Mouse (Mus musculus): ENCODE measurements around the gene Epb41l2.

Epb41l2 gene

DNA sequence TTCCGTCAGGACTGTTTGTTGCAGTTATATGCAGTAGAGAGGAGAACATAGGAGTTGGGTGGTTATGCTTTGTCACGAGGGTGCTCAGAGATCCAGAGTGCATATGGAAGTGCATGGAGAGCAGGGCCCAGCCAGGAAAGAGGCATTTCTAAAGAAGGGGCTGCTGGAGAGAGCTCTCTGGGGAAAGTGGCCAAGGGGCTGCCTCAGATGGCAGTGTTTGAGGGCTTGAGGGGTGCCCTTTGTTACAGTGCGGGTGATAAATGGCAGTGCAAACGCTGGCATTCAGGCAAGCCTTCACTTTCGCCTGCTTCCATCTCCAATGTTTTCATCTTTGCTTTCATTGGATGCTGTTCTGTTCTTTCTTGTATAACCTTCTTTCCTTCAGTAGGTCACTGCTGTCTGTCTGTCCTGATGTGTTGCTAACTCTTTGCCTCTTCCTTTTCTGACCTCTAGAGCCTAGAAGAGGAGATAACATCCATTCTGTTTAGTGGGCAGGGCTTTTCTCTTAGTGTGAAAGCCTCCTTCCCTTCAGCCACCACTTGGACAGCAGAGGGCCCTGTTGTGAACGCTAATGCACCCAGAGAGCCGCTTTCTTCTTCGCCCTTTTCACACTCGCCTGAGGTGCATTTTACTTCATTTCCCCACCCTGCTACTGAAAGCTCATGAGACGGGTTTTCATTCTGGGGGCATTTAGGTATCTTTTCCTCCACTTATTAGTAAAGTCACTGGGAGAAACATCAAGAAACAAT, 139.9 kb downstream of the Epb41l2 start:
- no peak for DNase-seq (ENCODE audit: low spot score in 2 of 2)

DNA sequence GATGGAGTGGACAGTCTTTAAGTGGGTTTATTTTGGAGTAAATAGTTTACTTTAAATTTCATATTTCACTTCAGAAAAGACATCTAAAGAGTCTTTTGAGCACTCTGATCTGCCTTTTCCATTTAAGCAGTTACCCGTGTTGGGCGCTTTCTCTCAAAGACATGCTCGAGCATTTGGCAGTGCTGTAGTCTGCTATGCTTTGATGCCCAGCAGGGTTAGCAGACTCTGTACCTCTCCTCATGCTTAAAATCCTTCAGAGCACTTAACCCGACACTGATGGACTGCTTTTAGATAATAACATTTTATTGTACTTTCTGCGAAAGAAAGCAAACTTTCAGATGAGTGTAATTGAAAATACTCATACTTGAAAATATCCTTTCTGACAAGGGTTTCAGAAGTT, 143.7 kb downstream of the Epb41l2 start:
- no peak for DNase-seq (ENCODE audit: low spot score in 2 of 2)

GRCm38 (mm10) chr10:25513821-25514220, 154.2 kb downstream of the Epb41l2 start:
- DNase-seq (ENCODE audit: low spot score in 2 of 2) = no peak

- no peak for DNase-seq (ENCODE audit: low spot score in 2 of 2)
Observed at GRCm38 (mm10) chr10:25519954-25520353, 160.4 kb downstream of the Epb41l2 start.

- no peak for DNase-seq (ENCODE audit: low spot score in 2 of 2)
Observed at GRCm38 (mm10) chr10:25520428-25520827, 160.8 kb downstream of the Epb41l2 start.

- no peak for DNase-seq (ENCODE audit: low spot score in 2 of 2)
Observed at GRCm38 (mm10) chr10:25523727-25524126, 164.1 kb downstream of the Epb41l2 start.

DNA sequence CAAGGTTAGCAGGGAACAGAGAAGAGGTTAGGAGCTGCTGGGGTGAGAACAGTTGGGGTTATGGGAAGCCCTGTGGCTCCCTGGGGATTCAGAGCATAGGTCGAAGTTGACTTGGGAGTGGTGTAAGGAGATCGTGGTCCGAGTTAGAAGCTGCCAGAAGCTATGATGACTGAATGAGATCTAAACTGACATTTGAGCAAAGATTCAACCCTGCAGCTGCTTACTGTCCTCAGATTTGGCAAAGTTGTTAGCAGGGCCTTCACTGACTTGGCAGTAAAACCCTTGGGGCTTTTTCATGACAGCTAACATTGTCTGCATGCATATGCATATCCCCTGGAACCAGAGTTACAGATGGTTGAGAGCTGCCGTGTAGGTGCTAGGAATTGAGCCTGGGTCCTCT, 166.6 kb downstream of the Epb41l2 start:
- no peak for DNase-seq (ENCODE audit: low spot score in 2 of 2)

- DNase-seq (ENCODE audit: low spot score in 2 of 2) = no peak
Observed at GRCm38 (mm10) chr10:25526622-25527021, 167.0 kb downstream of the Epb41l2 start.

DNA sequence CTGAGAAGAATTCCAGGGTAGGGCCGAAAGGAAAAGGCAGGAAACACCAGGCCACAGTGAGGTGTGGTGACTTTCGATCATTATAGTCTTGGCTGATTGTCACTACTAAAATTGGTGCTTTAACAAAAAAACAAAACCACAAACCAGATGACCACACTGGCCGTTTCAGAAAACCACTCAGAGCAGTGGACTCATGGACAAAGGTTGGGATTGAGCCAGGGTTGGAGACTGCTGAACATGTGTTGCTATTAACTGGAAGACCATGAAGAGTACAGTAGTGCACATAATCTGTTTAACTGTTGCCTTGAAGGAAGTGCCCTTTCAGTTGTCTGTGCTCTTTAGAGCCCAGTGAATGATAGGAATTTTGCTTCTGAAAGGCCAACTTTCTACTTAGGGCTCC, 167.5 kb downstream of the Epb41l2 start:
- DNase-seq (ENCODE audit: low spot score in 2 of 2) = no peak

GRCm38 (mm10) chr10:25531335-25531734, 171.7 kb downstream of the Epb41l2 start:
- no peak for DNase-seq (ENCODE audit: low spot score in 2 of 2)

DNA sequence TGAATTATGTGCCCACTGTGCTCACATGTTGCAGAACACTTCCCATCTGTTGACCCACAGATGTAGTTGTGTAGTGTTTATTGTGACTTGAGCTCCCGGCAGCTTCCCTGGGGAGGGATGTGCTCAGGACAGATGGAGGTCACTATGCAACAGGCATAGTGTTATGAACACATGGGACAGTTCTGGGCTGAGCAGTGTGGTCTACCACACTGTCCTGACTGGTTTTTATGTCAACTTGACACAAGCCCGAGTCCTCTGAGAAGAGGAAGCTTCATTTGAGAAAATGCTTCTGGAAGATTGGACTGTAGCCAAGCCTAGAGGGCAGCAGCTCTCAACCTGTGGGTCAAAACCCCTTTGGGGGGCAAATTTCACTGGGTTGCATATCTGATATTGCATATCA, 173.5 kb downstream of the Epb41l2 start:
- DNase-seq (ENCODE audit: low spot score in 2 of 2) = no peak

GRCm38 (mm10) chr10:25533513-25534246, 174.1 kb downstream of the Epb41l2 start:
- no peak for DNase-seq (ENCODE audit: low spot score in 2 of 2)

DNA sequence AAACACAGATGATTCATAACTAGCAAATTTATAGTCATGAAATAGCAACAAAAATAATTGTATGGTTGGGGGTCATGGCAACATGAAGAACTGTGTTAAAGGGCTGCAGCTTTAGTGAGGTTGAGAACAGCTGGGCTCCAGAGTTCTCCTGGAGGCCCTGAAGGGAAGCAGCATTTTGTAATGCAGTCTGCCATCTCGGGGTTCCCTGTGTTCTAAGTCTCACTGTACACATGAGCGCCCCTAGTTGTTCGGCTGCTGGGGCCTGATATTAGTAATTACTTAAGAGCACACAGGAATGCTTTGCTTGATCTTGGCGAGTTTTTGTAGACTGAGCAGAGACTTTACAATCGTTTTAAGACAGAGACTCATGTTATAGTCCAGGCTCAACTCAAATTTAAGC, 174.9 kb downstream of the Epb41l2 start:
- no peak for DNase-seq (ENCODE audit: low spot score in 2 of 2)

GRCm38 (mm10) chr10:25535891-25536331, 176.3 kb downstream of the Epb41l2 start, which contains the start of gene Smlr1:
TSS of gene Smlr1 (minus strand) at chr10:25536267.
- DNase-seq (ENCODE audit: low spot score in 2 of 2) = no peak

DNA sequence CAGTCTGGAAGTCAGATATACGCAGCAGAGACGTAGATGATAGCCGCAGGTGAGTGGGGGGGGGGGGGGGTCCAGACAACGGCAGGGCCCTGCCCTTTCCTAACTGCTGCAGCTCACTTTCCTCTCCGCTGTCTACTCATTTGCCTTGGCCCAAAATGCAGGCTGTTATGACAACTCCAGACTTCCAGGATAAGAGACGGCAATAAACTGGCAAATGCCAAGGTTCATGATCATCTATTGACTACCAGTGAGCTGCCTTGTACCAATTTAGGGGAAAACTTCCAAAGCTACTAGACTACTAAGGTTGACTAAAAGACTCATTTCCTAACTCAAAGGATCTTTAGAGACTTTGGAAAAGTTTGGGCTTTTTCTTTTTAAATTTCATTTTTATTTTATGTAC, 177.0 kb downstream of the Epb41l2 start:
- DNase-seq (ENCODE audit: low spot score in 2 of 2) = no peak

DNA sequence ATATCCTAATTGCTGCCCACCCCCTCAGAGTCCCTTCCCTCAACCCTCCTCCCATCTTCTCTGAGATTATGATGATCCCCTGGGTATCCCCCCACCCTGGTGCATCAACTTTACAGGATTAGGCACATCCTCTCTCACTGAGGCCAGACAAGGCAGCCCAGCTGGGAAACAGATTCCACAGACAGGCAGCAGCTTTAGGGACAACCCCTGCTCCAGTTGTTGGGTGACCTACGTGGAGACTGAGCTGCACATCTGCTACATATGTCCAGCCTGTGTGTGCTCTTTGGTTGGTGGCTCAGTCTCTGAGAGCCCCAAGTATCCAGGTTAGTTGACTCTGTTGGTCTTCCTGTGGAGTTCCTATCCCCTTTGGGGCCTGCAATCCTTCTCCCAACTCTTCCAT, 179.1 kb downstream of the Epb41l2 start:
- no peak for DNase-seq (ENCODE audit: low spot score in 2 of 2)

DNA sequence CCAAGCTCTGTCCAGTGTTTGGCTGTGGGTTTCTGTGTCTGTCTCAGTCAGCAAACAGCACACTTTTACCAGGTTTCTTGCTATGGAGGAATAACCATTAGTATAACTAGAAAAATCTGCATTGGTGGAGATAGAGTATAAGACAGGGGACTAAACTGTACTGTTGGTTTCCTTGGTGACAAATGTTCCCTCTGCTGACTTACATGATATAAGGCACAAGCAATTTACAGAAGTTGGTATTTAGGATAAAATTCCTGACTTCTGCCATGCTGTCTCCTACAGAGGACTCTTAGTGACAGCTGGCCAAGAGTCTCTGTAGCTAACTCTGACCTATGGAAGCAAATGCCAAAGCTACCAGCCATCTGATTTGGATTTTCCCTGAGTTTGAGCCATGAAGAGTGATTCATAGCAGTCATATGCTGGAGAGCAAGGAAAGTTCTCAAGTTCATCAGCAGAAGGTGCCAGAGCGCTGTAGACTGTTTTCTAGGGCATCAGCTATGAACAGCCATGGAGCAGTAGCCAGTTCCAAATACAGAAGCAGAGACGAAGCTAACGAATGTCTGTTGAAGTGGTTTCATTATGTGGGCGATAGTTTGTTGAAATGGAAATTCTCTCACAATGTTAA, 179.7 kb downstream of the Epb41l2 start:
- DNase-seq (ENCODE audit: low spot score in 2 of 2) = peak; percentile 27 to 32

DNA sequence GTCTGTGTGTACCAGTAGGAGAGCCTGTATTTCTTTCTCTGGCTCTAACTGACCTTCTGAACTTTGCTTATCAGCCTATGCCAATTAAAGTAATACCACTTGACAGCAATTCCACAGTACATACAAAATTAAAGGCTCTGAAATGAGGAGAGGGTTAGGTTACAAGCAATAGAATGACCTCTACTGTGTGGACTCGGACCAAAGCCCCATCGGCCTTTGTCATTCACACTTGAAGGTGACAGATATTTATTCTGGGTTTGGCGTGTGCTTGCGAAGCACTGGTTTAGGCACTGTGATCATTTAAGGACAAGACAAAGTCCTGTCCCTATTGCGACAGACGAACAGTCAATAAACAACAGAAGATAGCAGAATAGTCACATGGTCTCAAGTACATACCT, 180.2 kb downstream of the Epb41l2 start:
- DNase-seq (ENCODE audit: low spot score in 2 of 2) = no peak

- no peak for DNase-seq (ENCODE audit: low spot score in 2 of 2)
Observed at GRCm38 (mm10) chr10:25541097-25541496, 181.5 kb downstream of the Epb41l2 start.

GRCm38 (mm10) chr10:25552936-25553335, 193.3 kb downstream of the Epb41l2 start:
- no peak for DNase-seq (ENCODE audit: low spot score in 2 of 2)

GRCm38 (mm10) chr10:25571319-25572240, 212.0 kb downstream of the Epb41l2 start:
- DNase-seq (ENCODE audit: low spot score in 2 of 2) = no peak
